Mouse (Mus musculus): ENCODE data around the gene Fggy.

Gene Fggy

GRCm38 (mm10) chr4:95597208-95597607 lies 39.9 kb downstream of the Fggy start:
- no peak for DNase-seq

DNA sequence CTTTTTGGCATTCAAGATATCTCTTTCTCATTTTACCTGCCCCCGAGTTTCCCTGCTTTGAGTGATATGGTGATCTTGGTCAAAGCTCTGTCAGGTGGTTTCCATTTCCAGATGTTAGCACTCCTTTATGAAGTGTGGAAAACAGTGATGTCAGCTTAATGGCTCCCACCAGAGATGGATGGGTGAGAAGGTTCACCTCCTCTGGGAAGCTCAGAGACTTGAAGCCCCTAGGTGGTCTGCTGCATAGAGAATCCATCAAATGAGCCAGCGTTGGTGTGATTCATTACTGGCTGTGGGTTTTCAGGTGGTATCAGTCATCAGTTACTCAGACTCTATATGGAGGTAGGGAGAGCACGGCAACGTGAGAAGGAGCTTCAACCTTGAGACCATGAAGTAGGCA lies 44.5 kb downstream of the Fggy start:
- no peak for DNase-seq

- DNase-seq = no peak
Measured at GRCm38 (mm10) chr4:95603254-95603653, 45.9 kb downstream of the Fggy start.

DNA sequence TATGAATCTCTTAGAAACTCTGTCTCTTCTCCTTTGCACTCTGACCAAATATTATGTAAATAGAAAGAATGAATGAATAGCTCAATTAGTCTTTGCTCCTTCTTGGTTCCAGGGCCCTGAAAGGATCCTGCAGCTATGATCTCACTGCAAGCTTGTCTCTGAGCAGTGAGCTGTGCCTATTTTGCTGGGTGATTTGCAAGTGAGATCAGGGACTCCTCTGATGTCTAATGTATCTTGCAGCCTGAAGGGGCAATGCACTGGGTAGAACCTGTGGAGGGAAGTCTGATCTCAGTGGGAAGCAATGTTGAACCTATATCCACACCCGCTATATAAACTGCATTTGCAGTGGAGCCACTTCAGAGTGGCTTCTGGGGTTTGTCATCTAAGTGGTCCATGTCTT lies 53.4 kb downstream of the Fggy start:
- DNase-seq = no peak

GRCm38 (mm10) chr4:95611390-95611789 lies 54.1 kb downstream of the Fggy start:
- DNase-seq = no peak

DNA sequence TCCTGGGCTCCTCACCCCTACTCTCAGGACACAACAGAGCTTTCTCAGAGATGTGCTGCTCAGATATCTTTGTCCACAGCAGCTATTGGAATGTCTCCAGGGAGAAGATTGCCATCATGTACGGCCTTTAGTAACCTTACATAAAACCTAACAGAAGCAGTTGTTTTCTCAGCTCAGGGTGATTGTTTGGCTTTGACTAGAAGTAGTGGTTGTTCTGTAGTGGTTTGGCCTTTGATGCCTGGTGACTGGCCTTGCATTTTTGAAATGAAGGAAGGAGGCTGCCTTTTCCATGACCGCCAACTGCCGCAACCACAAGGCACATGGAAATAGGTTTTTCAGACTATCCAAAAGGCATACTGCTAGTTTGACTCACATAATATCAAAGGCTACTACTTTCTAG lies 63.7 kb downstream of the Fggy start:
- no peak for DNase-seq

DNA sequence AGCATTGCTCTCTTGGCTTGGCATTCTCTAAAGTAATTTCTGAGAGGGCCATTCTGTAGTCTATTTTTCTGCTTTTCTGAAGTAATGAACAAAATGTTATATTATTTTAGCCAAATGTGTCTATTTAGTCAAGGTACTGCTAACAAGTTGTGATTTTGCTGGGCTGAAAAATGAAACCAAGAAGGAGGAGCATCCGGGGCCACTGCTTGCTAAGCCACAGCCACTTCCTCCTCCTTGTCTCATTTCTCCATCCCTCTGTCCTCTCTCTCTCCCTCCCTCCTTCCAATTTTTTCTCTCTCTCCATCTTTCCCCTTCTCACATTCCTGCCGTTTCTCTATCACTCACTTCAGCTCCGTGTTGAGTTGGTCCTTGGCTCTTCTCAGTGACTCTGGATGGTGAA lies 67.4 kb downstream of the Fggy start:
- DNase-seq = no peak

DNA sequence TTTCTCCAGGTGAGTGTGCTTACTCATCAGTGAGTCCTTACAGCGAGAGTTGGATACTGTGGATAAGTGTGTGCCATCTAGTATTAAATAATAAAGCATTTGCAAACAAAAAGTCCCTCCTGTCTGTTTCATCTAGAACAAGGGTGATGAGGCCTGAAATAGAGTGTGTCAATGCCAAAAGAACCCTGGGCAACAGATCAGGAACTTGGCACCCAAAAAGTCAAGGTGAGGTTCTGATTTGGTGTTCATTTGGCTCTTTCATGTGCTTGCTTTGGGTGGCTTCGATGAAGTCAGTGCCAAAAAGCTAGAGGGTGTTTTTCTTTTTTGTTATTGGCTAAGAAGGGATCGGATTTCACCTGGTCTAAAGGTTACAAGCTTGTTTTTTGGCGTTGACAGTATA lies 68.3 kb downstream of the Fggy start:
- peak; percentile 31 for DNase-seq

GRCm38 (mm10) chr4:95626186-95626585 lies 68.9 kb downstream of the Fggy start:
- no peak for DNase-seq

DNA sequence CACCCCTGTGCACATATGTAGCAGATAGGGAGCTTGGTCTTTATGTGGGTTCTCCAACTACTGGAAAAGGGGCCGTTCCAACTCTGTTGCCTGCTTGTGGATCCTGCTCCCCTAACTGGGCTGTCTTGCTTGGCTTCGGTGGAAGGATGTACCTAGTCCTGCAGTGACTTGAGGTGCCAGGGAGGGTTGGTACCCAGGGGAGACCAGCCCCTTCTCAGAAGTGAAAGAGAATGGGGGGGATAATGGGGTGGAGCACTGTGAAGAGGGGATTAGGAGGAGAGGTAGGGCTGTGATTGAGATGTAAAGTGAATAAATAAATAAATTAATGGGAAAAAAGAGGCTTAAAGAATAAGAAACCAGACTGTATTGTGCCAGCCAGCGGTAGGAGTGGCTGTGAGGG lies 77.6 kb downstream of the Fggy start:
- no peak for DNase-seq

DNA sequence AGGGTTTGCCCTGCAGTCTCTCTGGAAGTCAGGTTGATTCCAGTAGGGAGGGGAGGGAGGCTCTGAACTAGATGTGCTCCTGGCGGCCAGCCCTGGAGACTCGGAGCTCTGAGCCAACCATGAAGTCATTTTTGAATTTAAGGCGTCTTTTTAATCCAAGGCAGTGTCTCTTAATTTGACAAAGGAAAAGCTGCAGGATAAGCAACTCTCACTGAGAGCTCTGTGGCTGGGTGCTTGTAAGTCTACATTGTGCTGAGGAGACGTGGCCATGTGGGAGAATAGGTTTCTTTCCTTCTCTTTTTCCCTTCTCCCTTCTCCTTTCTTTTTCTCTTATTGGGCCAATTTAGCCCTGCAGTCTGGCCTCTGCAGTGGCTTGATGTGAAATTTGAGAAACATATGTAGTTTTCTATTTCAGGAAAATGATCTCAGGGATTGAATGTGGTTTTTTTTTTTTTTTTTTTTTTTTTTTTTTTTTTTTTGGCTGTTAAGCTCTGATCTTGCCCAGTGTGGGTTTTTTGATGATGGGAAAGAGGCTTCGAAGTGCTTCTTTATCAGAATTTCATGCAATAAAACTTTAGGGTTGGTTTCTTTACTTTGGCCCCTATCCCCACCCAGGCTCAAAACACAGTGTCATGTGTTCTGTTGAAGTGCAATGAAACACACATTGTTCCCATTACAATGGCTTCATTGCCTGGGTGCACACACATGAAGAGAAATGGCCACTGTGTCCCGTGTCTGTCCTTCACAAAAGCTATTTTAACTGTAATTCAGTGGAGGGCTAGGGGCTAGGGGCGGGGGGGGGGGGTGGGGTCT lies 79.8 kb downstream of the Fggy start:
- DNase-seq = peak; percentile 91

DNA sequence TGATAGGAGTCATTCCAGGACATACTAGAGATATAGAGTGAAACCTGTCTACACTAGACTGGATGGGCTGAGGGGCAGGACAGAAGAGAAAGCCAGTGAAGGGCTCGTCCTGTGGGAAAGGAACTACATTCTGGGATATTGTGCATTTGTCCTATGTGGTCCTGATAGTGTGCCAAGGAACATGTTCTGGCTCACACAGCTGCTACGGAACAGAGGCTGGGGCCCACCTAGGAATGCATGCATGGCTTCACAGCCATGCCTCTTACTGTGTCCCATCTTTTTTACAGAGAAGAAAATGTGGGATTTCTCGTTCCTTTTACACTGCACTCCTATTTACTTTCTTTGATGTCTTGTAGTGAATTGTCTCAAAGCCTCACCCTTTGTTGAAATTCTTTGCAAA lies 80.8 kb downstream of the Fggy start:
- DNase-seq = no peak

- no peak for DNase-seq
Measured at GRCm38 (mm10) chr4:95640831-95641230, 83.5 kb downstream of the Fggy start.

DNA sequence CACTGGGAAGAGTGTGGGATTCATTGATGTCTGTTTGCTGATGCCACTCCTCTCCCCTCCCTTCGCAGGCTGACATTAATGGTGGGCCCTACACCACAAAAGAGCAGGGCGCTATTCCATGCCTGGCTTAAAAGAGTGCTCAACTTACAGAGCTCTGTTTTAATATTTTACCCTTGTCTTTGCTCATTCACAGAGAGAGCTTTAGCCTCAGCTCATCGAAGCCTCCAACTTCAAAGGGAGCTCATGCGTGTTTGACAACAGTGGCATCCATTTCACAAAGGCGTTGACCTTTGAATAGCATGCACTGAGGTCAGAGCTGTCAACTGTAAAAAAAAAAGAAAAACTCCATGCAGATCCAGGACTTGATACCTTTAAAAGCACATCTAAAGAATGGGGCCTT lies 86.7 kb downstream of the Fggy start:
- DNase-seq = no peak

DNA sequence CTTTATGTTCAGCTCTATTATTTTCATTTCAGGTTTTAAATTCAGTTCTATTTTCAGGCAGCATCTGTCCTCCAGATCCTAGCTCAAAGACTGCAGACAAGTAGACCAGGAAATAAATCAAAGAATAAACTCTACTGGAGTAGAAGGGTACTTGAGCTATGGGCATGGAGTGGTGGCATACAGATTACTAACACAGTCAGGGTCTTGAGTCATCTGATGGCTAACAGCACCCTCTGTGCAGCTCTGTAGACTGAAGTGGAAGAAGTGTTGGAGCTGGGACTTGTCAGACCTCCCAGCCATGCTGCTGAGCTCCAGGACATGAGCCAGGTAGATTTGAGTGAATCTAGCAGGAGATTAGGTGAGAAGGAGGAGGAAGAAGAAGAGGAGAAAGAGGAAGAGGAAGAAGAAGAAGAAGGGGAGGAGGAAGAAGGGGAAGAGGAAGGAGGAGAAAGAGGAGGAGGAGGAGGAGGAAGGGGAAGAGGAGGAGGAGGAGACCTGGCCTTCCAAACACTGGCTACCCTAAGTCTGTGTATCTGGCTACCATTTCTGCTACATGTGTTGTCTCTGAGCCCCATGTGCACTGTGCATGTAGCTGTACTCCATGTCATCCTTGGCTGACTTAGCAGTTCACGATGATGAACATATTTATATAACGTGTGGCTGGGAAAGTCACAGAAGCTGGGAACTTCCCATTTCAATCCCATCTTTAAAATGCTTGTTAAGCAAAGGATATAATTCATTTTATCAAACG lies 91.7 kb downstream of the Fggy start:
- no peak for DNase-seq

GRCm38 (mm10) chr4:95649552-95649905 lies 92.2 kb downstream of the Fggy start:
- DNase-seq = no peak

GRCm38 (mm10) chr4:95649980-95650379 lies 92.7 kb downstream of the Fggy start:
- DNase-seq = no peak

DNA sequence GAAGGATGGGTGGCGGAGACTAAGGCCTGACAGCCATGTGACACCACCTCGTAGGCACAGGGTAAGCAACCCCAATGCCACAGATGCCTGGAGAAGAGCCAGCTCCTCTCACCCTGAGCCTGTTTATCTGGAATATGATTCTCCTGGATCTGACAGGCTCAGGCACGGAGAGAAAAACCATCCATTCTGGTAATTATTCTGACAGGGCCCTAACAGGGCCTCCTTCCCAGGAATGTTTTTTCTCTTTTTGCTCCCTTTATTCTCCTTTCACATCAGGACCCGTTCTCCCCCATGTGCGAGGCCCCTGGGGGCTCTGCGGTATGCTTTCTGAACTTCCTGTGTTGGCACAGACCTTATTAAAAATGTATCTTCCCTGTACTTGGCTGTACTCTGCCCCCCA lies 94.7 kb downstream of the Fggy start:
- no peak for DNase-seq

- DNase-seq = no peak
Measured at GRCm38 (mm10) chr4:95653296-95653912, 96.1 kb downstream of the Fggy start.

DNA sequence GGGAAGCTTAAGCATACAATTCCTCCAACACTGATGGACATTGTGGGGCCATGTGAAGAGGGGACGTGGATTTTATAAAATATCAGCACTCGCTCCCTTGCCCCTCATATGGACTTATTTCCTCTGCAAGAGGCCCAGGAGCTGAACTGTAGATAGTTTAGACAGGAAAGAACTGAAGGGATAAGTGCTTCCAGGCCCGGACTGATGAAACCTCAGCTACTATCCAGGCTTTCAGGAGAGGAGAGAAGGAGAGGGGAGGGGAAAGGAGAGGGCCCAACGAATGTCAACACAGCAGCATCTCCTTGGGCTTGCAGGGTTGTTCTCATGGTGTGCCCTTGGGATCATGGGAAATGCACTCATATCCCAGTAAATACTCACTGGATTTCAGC lies 96.6 kb downstream of the Fggy start:
- DNase-seq = no peak

GRCm38 (mm10) chr4:95659024-95659423 lies 101.7 kb downstream of the Fggy start:
- no peak for DNase-seq

GRCm38 (mm10) chr4:95663596-95663995 lies 106.3 kb downstream of the Fggy start:
- no peak for DNase-seq

DNA sequence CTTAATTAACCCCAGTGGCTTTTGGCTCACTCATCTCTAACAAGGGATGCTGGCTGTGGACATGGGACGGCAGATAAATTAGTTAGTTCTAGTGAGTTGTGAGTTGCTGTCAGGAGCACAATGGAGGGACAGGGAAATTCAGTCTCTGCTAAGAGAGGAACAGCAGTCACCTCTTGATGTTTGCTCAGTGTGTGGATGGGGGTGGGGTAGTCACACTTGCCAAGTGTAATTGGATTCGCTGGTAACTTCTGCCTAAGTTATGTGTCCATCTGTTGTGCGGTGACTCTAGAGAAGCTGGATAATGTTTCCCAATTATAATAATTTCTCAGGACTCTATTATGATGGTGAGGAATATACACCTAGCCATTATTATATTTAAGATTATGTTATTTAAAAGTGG lies 107.0 kb downstream of the Fggy start:
- DNase-seq = no peak

- no peak for DNase-seq
Measured at GRCm38 (mm10) chr4:95666284-95666889, 109.1 kb downstream of the Fggy start.

Measured in cerebellum, adult 9-10 months (tissue).